ENCODE assay signal across 10 mouse cellular contexts in the genomic region with DNA sequence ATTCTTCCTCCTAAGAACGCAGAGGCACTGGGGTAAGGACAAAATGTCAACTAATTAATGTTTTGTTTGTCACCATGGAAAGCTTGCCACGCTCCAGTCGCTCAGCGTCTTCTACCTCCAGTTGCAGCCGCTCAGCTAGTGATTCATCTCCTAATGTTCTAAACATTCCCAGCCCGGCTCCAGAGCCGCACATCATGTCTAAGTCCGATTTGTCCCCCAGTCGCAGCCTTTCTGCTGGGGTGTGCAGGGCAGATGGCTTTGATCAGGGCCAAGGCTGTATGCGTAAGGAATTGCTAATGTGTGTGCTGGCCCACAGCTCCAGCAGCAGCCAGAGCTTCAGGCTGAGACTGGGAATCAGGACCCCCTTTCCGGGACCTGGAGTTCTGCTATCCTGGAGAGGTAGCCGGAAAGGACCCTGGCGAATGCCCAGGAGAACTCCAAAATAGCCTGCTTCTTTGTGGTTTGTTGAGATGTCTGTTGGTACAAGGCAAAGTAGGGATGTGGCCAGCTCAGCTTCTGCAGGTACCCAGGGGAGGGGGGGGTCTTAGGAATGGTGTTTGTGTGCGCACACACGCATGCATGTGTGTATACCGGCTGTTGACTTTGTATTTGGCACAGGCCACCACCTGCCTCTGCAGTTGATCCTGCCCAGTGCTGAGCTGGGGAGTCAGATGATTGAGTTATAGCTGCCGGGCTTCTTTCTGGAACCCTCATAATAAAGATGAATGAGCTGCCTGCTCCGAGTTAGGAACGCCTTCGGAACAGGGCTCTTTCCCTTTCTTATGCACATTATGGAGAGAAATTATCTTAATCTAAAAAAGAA.
DNase-seq lines count a peak whose midpoint lies in the region; ATAC-seq and TF ChIP-seq lines count a peak whose summit lies in the region.
"Had no signal": no experiment of that assay in that cellular context is flagged by ENCODE, and none has a peak within 500 bp of the region (broad histone marks: within the 10 kb centered on the region; RNA-seq: fewer than 3 reads in every experiment).

No protein-coding gene starts in this region.

- peak; percentile 36 for DNase-seq in adrenal gland, adult 2 months
- DNase-seq in adrenal gland, adult 8-10 months: no peak
- peak; percentile 28 for DNase-seq in kidney, postnatal 14 days
- DNase-seq in kidney, adult 2 months: no peak
- DNase-seq in adrenal gland, postnatal 36 days: peak; percentile 17 to 47
- DNase-seq in left cerebral cortex, postnatal 36 days (ENCODE audit: low spot score in 2 of 2): peak; percentile 24 to 32
- no peak for DNase-seq in urinary bladder, postnatal 10 days (ENCODE audit: low spot score)
- DNase-seq: cerebellum, adult 18-20 months had no signal

- no peaks in the 10 kb centered on the region for H3K36me3 ChIP-seq in kidney, adult 2 months (ENCODE audit: control insufficient read depth, insufficient read depth, low read length)
- no peaks in the 10 kb centered on the region for H3K36me3 ChIP-seq in midbrain, embryonic 15.5 days (replicated peaks)
- H3K36me3 ChIP-seq: lung, embryonic 15.5 days had no signal

- no peak overlapping the region for H3K4me2 ChIP-seq in midbrain, embryonic 15.5 days
- H3K4me2 ChIP-seq: lung, embryonic 15.5 days had no signal

- no peaks in the 10 kb centered on the region for H3K9me3 ChIP-seq in midbrain, embryonic 15.5 days
- H3K9me3 ChIP-seq: lung, embryonic 15.5 days had no signal

- 43% methylated on average over 20 of the region's 20 CpGs for WGBS in kidney, adult 2 months
- WGBS in midbrain, embryonic 15.5 days: 58% methylated on average over 20 of the region's 20 CpGs

- TF ChIP-seq POLR2A in kidney, adult 2 months (IDR thresholded peaks at IDR 0.05; ENCODE audit: low read depth, low read length): no peak

- no peak overlapping the region for H3K27ac ChIP-seq in kidney, adult 2 months (ENCODE audit: insufficient read depth, low read depth, low read length)
- no peak overlapping the region for H3K27ac ChIP-seq in midbrain, embryonic 15.5 days
- H3K27ac ChIP-seq: lung, embryonic 15.5 days had no signal

- no peak for ATAC-seq in midbrain, embryonic 15.5 days (replicated peaks)

- H3K4me1 ChIP-seq in kidney, adult 2 months (ENCODE audit: control insufficient read depth, insufficient read depth, low read length): no peaks in the 10 kb centered on the region
- 0 out of 2 replicates have a peak, but pooled peaks cover 5% of the 10 kb centered on the region for H3K4me1 ChIP-seq in midbrain, embryonic 15.5 days
- H3K4me1 ChIP-seq: lung, embryonic 15.5 days had no signal

- no peak for TF ChIP-seq CTCF in kidney, adult 2 months (conservative IDR thresholded peaks at IDR 0.05; ENCODE audit: insufficient read depth, insufficient read length, low read depth, low read length)

- intact Hi-C loops in left cerebral cortex, postnatal 36 days (cut with DNase I): no loop called here

- no peak overlapping the region for H3K4me3 ChIP-seq in kidney, adult 2 months (ENCODE audit: insufficient read depth, low read depth, low read length)
- H3K4me3 ChIP-seq in midbrain, embryonic 15.5 days: no peak overlapping the region
- H3K4me3 ChIP-seq: lung, embryonic 15.5 days had no signal

- H3K27me3 ChIP-seq in kidney, adult 2 months (replicated peaks; ENCODE audit: control insufficient read depth, insufficient read depth, low read length): no peaks in the 10 kb centered on the region
- H3K27me3 ChIP-seq in midbrain, embryonic 15.5 days (replicated peaks): 0 out of 2 replicates have a peak, but pooled peaks cover 3% of the 10 kb centered on the region
- H3K27me3 ChIP-seq: lung, embryonic 15.5 days had no signal

- H3K9ac ChIP-seq in midbrain, embryonic 15.5 days: no peak overlapping the region
- H3K9ac ChIP-seq: lung, embryonic 15.5 days had no signal

Comparison
In these comparisons a context has a peak if more than half of its experiments do, and no peak if none do; other contexts are left out.
1. DNase-seq: peak in adrenal gland, adult 2 months (single experiment), kidney, postnatal 14 days (single experiment), adrenal gland, postnatal 36 days (2 of 2) and left cerebral cortex, postnatal 36 days (2 of 2); none in adrenal gland, adult 8-10 months (single experiment), kidney, adult 2 months (single experiment) and urinary bladder, postnatal 10 days (single experiment).